Mouse (Mus musculus) kidney, adult 9 months (tissue): ENCODE measurements around the gene Obp2b.

ENCODE experiments used
- DNase-seq: peaks from one replicate; pipeline ENCODE4 v3.0.0; 2022

The Obp2b gene

GRCm38 (mm10) chr2:25780921-25781320, 44.1 kb downstream of the Obp2b start:
- no peak for DNase-seq

GRCm38 (mm10) chr2:25781957-25782356, 45.1 kb downstream of the Obp2b start, which contains the start of gene Gm13539:
Gene Gm13539, plus strand, starts transcription at chr2:25782257.
- DNase-seq, result no peak

GRCm38 (mm10) chr2:25785573-25786322, 48.9 kb downstream of the Obp2b start:
- no peak for DNase-seq

DNA sequence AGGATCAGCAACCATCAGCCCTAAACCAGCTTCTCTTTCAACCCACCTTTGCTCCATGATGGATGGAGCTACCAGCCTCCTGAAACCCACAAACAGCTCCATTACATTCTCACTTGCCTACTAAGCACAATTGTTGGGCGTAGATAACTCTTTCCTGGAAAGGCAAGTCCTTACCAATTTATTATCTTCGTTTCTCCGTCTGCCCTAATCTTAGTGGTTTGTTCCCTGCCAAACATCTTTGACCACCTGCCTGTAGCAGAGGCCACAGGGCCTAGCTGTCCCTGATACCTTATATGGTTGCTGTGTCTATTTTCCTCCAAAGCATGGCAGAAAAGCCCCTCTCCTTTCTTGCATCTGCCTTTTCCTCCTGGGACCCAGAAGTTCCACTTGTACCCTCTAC, 52.3 kb downstream of the Obp2b start:
- no peak for DNase-seq
